Mouse (Mus musculus): ENCODE data around the gene Slc19a2.

GRCm38 (mm10) chr1:164215540-164215939 is 33.3 kb upstream of the Slc19a2 start:
- TF ChIP-seq CTCF (IDR thresholded peaks at IDR 0.05; ENCODE audit: extremely low read depth, insufficient read depth, insufficient read length, insufficient replicate concordance) (no peak), POLR2A (IDR thresholded peaks at IDR 0.05; ENCODE audit: low read depth, low read length) (no peak)

All from spleen, adult 2 months (tissue).